Mouse (Mus musculus): ENCODE data around the gene Gm28048. TPM values are rescaled to one million over a fixed set of nuclear protein-coding genes. Genes with fewer than 3 reads are reported as not detected.

Gm28048 gene
- total and polyA plus RNA-seq, 2 experiments from 2014 or later: 0.81 to 4.2 TPM

DNA sequence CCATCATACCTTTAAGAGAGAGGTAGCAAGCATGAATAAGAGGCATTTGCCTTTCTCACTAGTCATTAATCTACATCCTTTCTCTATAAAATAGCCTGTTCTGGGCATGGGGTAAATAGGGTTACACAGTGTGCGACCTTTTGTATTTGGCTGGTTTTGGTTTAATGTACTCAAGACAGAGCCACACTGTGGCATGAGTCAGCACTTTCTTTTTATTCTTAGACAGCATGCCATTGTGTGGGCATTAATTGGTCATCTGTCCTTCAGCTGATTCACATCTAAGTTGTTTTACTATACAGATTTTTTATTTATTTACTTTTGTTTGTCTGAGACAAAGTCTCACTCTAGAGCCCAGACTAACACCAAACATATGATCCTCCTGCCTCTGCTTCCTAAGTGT lies 189.7 kb downstream of the Gm28048 start:
- no peaks in the 10 kb centered on the region for H3K9me3 ChIP-seq (ENCODE audit: low read length)
- no peak overlapping the region for H3K4me2 ChIP-seq (ENCODE audit: low read depth)
- H3K27me3 ChIP-seq (ENCODE audit: insufficient read depth, low read length): no peaks in the 10 kb centered on the region
- TF ChIP-seq CTCF (IDR thresholded peaks at IDR 0.05; ENCODE audit: low read depth): no peak
- H3K4me1 ChIP-seq (ENCODE audit: insufficient read depth): no peaks in the 10 kb centered on the region
- no peak for DNase-seq
- H3K27ac ChIP-seq (ENCODE audit: low read depth, low read length): no peak overlapping the region
- WGBS: 100% methylated on average over 1 of the region's 1 CpGs
- no peak overlapping the region for H3K4me3 ChIP-seq (ENCODE audit: low read depth, low read length)
- no peaks in the 10 kb centered on the region for H3K36me3 ChIP-seq (ENCODE audit: insufficient read depth)
- no peak for ATAC-seq
- H3K9ac ChIP-seq: no peak overlapping the region

DNA sequence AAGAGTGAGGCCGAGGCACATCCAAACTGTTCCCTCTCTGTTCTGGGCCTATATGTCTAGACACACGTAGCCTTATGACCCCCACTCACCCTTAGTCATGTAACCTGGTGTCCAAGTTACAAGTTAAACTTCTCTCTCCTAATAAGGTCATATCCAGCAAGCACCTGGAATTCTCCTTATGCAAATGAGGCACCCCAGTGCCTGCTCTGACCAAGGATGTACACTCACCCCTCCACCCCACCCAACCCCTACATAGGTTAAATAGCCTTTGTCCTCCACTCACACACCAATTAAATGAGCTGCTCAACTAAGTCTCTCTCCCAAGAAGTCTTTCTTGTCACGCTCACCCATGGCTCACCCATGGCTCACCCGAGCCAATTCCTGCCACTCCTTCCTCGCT lies 190.2 kb downstream of the Gm28048 start:
- Histone ChIP-seq H3K4me1 (ENCODE audit: insufficient read depth) (no peaks in the 10 kb centered on the region), H3K9me3 (ENCODE audit: low read length) (no peaks in the 10 kb centered on the region)

DNA sequence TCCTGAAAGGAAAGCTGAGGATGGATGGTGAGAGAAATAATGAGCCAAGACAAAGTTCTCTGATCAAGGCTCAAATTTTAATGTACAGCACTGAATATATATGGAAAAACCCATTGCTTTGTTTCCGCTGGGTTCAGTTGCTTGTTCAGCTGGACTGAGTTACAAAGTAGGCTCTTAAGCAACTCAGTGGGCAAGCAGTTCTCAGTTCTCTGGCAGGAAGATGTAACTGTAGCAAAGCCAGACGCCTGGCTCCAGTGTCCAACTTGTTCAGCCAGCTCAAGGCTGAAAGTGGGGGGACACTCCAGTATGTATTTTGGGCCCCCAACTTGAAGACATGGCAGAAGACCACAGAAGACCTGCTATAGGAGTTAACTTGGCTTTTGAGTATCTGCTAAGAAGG lies 194.1 kb downstream of the Gm28048 start:
- WGBS: 88% methylated on average over 2 of the region's 2 CpGs
- H3K4me3 ChIP-seq (ENCODE audit: low read depth, low read length): no peak overlapping the region
- ATAC-seq (no peak), DNase-seq (no peak)
- no peaks in the 10 kb centered on the region for H3K27me3 ChIP-seq (ENCODE audit: insufficient read depth, low read length)
- no peaks in the 10 kb centered on the region for H3K4me1 ChIP-seq (ENCODE audit: insufficient read depth)
- no peaks in the 10 kb centered on the region for H3K9me3 ChIP-seq (ENCODE audit: low read length)
- H3K36me3 ChIP-seq (ENCODE audit: insufficient read depth): no peaks in the 10 kb centered on the region
- no peak overlapping the region for H3K4me2 ChIP-seq (ENCODE audit: low read depth)
- no peak for TF ChIP-seq CTCF (IDR thresholded peaks at IDR 0.05; ENCODE audit: low read depth)
- no peak overlapping the region for H3K27ac ChIP-seq (ENCODE audit: low read depth, low read length)
- H3K9ac ChIP-seq: no peak overlapping the region

More for the DNA sequence above, 190.2 kb downstream of the Gm28048 start:
- H3K4me2 ChIP-seq (ENCODE audit: low read depth): no peak overlapping the region
- H3K4me3 ChIP-seq (ENCODE audit: low read depth, low read length): no peak overlapping the region
- DNase-seq (no peak), ATAC-seq (no peak)
- no peak for TF ChIP-seq CTCF (IDR thresholded peaks at IDR 0.05; ENCODE audit: low read depth)
- WGBS: 81% methylated on average over 5 of the region's 5 CpGs
- H3K27me3 ChIP-seq (ENCODE audit: insufficient read depth, low read length): no peaks in the 10 kb centered on the region
- H3K36me3 ChIP-seq (ENCODE audit: insufficient read depth): no peaks in the 10 kb centered on the region
- H3K9ac ChIP-seq: no peak overlapping the region
- H3K27ac ChIP-seq (ENCODE audit: low read depth, low read length): no peak overlapping the region

Other genes with a start within 250 kb of the Gm28048 start
- gene B3gnt2, start 121.1 kb downstream of the Gm28048 start, total RNA-seq (2014; rRNA removed): 3.1 and 6.7 TPM in 2 replicates
- gene B3gnt2, start 121.1 kb downstream of the Gm28048 start, polyA plus RNA-seq (2015; fragmentation: Nextera tagmentation; extraction: Ambion mirVana): 3.0 and 3.6 TPM in 2 replicates
- gene Zrsr1, start 10.1 kb downstream of the Gm28048 start, total RNA-seq (2014; rRNA removed): 14.5 and 17.5 TPM in 2 replicates
- 4.8 and 6.4 TPM in 2 replicates for gene Zrsr1, start 10.1 kb downstream of the Gm28048 start, polyA plus RNA-seq (2015; fragmentation: Nextera tagmentation; extraction: Ambion mirVana)
- 44.0 and 64.3 TPM in 2 replicates for gene Commd1, start 292 bp upstream of the Gm28048 start, total RNA-seq (2014; rRNA removed)
- gene Commd1, start 292 bp upstream of the Gm28048 start, polyA plus RNA-seq (2015; fragmentation: Nextera tagmentation; extraction: Ambion mirVana): 207 and 250 TPM in 2 replicates
- gene Cct4, start 8.4 kb upstream of the Gm28048 start, total RNA-seq (2014; rRNA removed): 236 and 265 TPM in 2 replicates
- 269 and 271 TPM in 2 replicates for gene Cct4, start 8.4 kb upstream of the Gm28048 start, polyA plus RNA-seq (2015; fragmentation: Nextera tagmentation; extraction: Ambion mirVana)
- gene Fam161a, start 25.4 kb upstream of the Gm28048 start, total RNA-seq (2014; rRNA removed): 7.8 and 9.5 TPM in 2 replicates
- gene Fam161a, start 25.4 kb upstream of the Gm28048 start, polyA plus RNA-seq (2015; fragmentation: Nextera tagmentation; extraction: Ambion mirVana): 3.4 and 6.9 TPM in 2 replicates

Data from forebrain, postnatal 0 days (tissue).